Mouse (Mus musculus) layer of hippocampus, postnatal 14 days (tissue): ENCODE measurements at regions not wholly inside any gene's neighbourhood (a gene's known extent, or its start where the extent isn't known, plus 50 kb on each side); places are given as distances from the start of the nearest gene placed in this dataset.

ENCODE experiments used
- DNase-seq, 2 experiments: peaks; one replicate each; pipeline ENCODE4 v3.0.0; 2021 to 2022; ENCODE audit warnings: low spot score in 2 of 2, mixed read lengths in 1 of 2

- peak; percentile 3 for DNase-seq
Measured at GRCm38 (mm10) chr11:64369516-64369915, 65.6 kb upstream of the Hs3st3a1 start.

- no peak for DNase-seq
Measured at GRCm38 (mm10) chr11:64335456-64335855, 99.7 kb upstream of the Hs3st3a1 start.

GRCm38 (mm10) chr11:64332406-64332805, 102.7 kb upstream of the Hs3st3a1 start:
- DNase-seq = no peak

- peak; percentile 12 to 18 for DNase-seq
Measured at GRCm38 (mm10) chr11:64331811-64332210, 103.3 kb upstream of the Hs3st3a1 start.

GRCm38 (mm10) chr11:64329129-64329528, 106.0 kb upstream of the Hs3st3a1 start:
- DNase-seq = no peak

GRCm38 (mm10) chr11:64327771-64328170, 107.4 kb upstream of the Hs3st3a1 start:
- DNase-seq = no peak

- no peak for DNase-seq
Measured at GRCm38 (mm10) chr11:64326646-64327045, 108.5 kb upstream of the Hs3st3a1 start.

- DNase-seq = no peak
Measured at GRCm38 (mm10) chr11:64321900-64322425, 113.2 kb upstream of the Hs3st3a1 start.

GRCm38 (mm10) chr11:64317458-64317857, 117.7 kb upstream of the Hs3st3a1 start:
- no peak for DNase-seq

- DNase-seq = no peak
Measured at GRCm38 (mm10) chr11:64314997-64315396, 120.1 kb upstream of the Hs3st3a1 start.

- no peak for DNase-seq
Measured at GRCm38 (mm10) chr11:64313241-64313640, 121.9 kb upstream of the Hs3st3a1 start.

- DNase-seq = no peak
Measured at GRCm38 (mm10) chr11:64309881-64310280, 125.3 kb upstream of the Hs3st3a1 start.

GRCm38 (mm10) chr11:64297825-64298224, 137.3 kb upstream of the Hs3st3a1 start:
- no peak for DNase-seq

GRCm38 (mm10) chr11:64288236-64288635, 146.9 kb upstream of the Hs3st3a1 start:
- no peak for DNase-seq

GRCm38 (mm10) chr11:64287499-64287898, 147.6 kb upstream of the Hs3st3a1 start:
- DNase-seq = no peak

- peak in 1 of 2 experiments; percentile 7 for DNase-seq
Measured at GRCm38 (mm10) chr11:64281781-64282180, 153.4 kb upstream of the Hs3st3a1 start.

- peak in 1 of 2 experiments; percentile 26 for DNase-seq
Measured at GRCm38 (mm10) chr11:64278259-64279003, 156.7 kb upstream of the Hs3st3a1 start.

- peak in 1 of 2 experiments; percentile 18 for DNase-seq
Measured at GRCm38 (mm10) chr11:64273726-64274125, 161.4 kb upstream of the Hs3st3a1 start.

GRCm38 (mm10) chr11:64273214-64273613, 161.9 kb upstream of the Hs3st3a1 start:
- no peak for DNase-seq

GRCm38 (mm10) chr11:64268121-64268520, 167.0 kb upstream of the Hs3st3a1 start:
- no peak for DNase-seq

- DNase-seq = peak in 1 of 2 experiments; percentile 29
Measured at GRCm38 (mm10) chr11:64267547-64267946, 167.6 kb upstream of the Hs3st3a1 start.

- DNase-seq = no peak
Measured at GRCm38 (mm10) chr11:64253517-64254385, 174.5 kb upstream of the Cox10 start.
